Mouse (Mus musculus): Measurements from ENCODE around the gene Tbc1d14.

- TF ChIP-seq HCFC1 (IDR thresholded peaks at IDR 0.05; ENCODE audit: borderline replicate concordance, insufficient read depth, low read length) (no peak), ZNF384 (IDR thresholded peaks at IDR 0.05; ENCODE audit: low read depth, low read length) (no peak), CHD2 (IDR thresholded peaks at IDR 0.05; ENCODE audit: low read depth, low read length) (no peak), MAFK (IDR thresholded peaks at IDR 0.05; ENCODE audit: insufficient read depth, low read depth, low read length) (no peak)
These were observed 33.4 kb downstream of the Tbc1d14 start for GRCm38 (mm10) chr5:36559510-36560235.
